Mouse (Mus musculus) stomach, postnatal 0 days (tissue): ENCODE results near the gene Kifc1.

Experiments
- CTCF ChIP-seq: IDR thresholded peaks from 2 replicates; pipeline ENCODE4 v1.5.1; 2016; ENCODE audit warnings: antibody characterized with exemption, low read depth, mild to moderate bottlenecking, moderate library complexity
- EP300 ChIP-seq: optimal IDR thresholded peaks from 2 replicates; pipeline ENCODE3; 2016; ENCODE audit warnings: antibody characterized with exemption

GRCm38 (mm10) chr17:33909077-33909868 lies 18.8 kb upstream of the Kifc1 start, which contains the start of gene Daxx:
- TF ChIP-seq CTCF (peak; percentile 1; the same call in 1 of the 2 replicates), EP300 (no peak)
